Mouse (Mus musculus) granulocyte monocyte progenitor cell, adult 5-6 weeks (primary cell): ENCODE data around the gene Cenpa. TPM values are rescaled to one million over a fixed set of nuclear protein-coding genes. Genes with fewer than 3 reads are reported as not detected.

Experiments
- ATAC-seq: replicated peaks from 2 replicates; pipeline ENCODE4 v1.8.0; 2016; ENCODE audit warnings: mild to moderate bottlenecking, moderate TSS enrichment, inconsistent platforms; ENCODE audit not compliant: poor library complexity, severe bottlenecking
- total RNA-seq, 2 experiments: library from RNA; stranded (forward) in 1 of 2; stranded (reverse) in 1 of 2; fragments of 200-712, 200-1000 nt in 1 of 2; fragments of >200 nt in 1 of 2; fragmentation: Nextera tagmentation in 1 of 2; gene quantifications; 2 replicates each; pipeline ENCODE4 v1.2.3; 2014 to 2017

Cenpa gene
- total RNA-seq, 2 experiments from 2014 or later, result 110 to 124 TPM

GRCm38 (mm10) chr5:30643477-30644179, 22.9 kb upstream of the Cenpa start:
- no peak for ATAC-seq

DNA sequence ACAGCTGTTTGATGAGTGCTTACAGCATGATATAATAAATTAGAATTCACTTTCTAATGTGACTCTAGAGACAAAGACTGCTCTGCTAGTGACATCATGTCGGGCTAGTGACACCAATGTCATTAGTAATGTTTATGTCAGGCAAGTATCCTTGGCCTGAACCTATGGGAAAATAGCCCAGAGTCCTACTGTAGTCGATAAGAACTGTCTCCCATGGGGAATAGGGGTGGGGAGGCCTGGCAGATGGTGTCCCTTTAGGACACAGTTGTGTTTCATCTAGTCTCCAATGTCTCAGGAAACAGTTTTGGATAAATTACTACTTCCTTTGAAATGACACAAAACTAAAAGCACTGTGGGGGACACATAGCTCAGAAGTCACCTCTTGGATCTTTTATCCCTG, 20.5 kb upstream of the Cenpa start:
- no peak for ATAC-seq

- ATAC-seq, result no peak
Observed at GRCm38 (mm10) chr5:30647396-30647795, 19.2 kb upstream of the Cenpa start.

- peak; percentile 71 for ATAC-seq
Observed at GRCm38 (mm10) chr5:30647815-30648560, 18.6 kb upstream of the Cenpa start, which contains the start of gene Slc35f6. Slc35f6 (plus strand) TSS chr5:30647933.

- ATAC-seq, result no peak
Observed at GRCm38 (mm10) chr5:30649558-30649957, 17.0 kb upstream of the Cenpa start.

DNA sequence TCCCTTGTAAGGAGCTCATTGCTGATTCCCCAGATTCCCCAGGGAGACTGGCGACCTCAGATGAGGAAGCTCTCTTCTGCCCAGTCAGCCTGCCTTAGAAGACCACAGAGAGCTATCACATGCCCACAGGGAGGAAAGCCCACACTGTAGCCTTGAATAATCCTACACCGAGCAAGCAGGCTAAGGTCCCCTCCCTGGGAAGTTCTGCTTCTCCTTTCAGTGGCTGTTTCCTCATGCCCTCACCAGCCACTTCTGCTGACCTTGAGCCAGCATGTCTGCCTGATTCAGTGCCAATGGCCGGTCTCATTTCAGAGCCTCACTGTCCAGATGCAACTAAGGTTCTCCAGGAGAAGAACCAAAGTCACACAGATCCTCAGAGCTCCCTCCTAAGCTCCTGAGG, 15.8 kb upstream of the Cenpa start:
- peak; percentile 85 for ATAC-seq

DNA sequence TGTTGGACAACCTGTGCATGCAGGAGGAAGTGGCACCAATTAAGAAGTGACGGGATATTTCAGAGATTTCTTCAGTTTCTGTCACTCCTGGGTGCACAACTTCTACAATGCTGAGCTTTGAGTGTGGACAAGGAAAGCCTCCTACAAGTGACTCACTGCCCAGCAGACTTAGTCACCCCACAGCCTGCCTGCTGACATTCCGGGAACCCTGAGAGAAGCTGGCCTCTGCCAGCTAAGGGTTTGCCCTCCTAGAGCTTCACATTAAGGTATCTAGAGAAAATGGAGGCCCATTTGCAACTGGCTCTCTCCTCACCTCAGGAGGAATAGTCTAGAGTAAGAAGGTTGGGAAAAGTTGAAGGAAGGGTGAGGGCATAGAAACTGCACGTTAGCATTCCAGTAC, 15.0 kb upstream of the Cenpa start:
- no peak for ATAC-seq

DNA sequence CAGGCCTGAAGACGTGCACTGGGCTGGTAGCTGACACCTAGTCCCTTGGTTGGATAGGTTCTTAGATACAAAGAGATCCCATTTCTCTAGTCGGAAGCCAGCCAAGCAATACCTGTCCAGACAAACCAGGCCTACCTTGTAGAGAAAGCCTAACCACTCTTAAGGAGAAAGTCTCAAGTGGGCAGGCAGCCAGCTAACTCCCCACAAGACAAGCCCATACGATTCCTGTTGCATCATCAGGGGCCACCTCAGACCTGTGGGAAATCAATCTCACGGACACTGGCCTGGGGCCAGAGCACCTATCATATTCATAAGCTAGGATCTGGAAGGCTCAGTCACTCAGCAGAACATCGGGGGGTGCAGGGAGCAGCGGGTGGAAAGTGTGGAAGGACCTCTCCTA, 13.3 kb upstream of the Cenpa start:
- no peak for ATAC-seq

DNA sequence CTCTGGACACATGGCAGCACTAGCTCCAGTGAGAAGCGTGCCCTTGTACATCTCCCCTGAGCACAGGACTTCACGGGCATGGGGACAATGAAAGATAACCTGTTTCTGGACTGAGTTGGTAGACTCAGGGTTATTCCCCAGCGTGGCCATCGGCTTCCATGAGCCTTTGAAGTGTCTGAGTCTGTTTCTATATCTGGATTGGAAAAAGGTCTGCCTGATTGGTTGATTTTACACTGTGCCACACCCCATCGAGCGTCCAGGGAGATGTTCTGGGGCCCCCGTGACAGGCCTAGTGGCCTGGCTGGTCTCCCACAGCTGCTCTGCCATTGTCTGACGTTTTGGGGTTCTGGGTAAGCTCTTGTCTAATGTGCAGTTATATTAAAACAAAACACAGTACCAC, 11.5 kb upstream of the Cenpa start:
- ATAC-seq, result no peak

DNA sequence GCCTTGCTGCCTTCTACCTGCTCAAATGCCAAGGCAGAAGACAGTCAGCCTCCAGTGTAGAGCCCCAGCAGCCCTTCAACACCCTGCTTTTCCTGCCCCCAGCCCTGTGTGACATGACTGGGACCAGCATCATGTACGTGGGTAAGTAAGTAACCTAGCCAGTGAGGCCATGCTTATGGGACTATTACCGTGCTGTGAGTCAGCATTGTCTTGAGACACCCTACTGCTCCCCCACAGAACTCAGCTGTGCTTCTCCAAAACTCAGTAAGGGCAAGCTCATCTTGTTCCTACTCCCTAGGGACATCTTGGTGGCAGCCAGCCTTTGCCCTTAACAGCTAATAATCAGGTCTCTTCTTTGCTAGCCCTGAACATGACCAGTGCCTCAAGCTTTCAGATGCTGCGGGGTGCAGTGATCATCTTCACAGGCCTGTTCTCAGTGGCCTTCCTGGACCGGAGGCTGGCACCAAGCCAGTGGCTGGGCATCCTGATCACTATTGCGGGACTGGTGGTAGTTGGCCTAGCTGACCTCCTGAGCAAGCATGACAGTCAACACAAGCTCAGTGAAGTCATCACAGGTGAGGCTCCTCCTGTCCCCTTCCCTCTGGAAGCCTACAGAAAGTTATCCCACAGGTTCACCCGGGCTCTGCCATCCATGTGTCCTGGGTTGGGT, 10.9 kb upstream of the Cenpa start:
- ATAC-seq, result no peak

DNA sequence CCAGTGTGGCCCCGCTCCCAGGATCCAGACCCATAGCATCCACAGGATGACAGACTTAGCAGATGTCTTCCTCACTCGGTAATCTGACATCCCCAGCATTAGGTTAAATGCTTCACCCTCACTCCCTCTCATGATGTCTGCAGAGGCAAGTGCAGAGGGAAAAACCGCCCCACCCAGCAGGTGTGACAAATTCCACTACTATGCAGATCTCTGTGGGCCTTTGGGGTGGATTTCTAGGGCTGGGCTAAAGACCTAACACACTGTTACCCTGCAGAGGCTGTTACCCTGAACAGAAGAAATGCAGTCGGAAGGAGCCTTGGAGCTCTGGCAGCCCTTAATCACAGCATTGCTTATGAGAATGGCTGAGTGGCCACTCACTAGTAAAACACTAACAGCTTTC, 7.5 kb upstream of the Cenpa start:
- ATAC-seq, result no peak

- ATAC-seq, result no peak
Observed at GRCm38 (mm10) chr5:30660278-30660677, 6.3 kb upstream of the Cenpa start.

DNA sequence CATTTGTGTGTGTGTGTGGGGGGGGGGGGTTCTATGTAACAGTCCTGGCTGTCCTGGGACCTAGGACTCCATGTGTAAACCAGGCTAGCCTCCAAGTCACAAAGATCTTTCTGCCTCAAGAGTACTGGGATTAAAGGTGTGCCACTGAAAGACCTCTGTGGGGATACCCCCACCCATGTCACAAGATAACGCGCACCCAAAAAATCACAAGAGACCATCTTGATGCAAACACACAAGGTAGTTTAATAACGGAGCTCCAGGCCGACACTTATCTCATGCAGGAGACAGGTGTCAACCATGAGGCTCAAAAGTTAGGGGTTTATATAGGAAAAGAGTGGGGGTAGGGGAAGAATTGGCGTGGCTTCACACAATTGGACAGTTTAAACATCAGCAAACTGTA, 5.8 kb upstream of the Cenpa start:
- ATAC-seq, result no peak

GRCm38 (mm10) chr5:30665360-30665759, 1.2 kb upstream of the Cenpa start:
- no peak for ATAC-seq

- ATAC-seq, result no peak
Observed at GRCm38 (mm10) chr5:30665968-30666367, 609 bp upstream of the Cenpa start.

GRCm38 (mm10) chr5:30667215-30667614, 638 bp downstream of the Cenpa start:
- no peak for ATAC-seq

GRCm38 (mm10) chr5:30667686-30668085, 1.1 kb downstream of the Cenpa start:
- no peak for ATAC-seq

- no peak for ATAC-seq
Observed at GRCm38 (mm10) chr5:30668637-30669495, 2.3 kb downstream of the Cenpa start.

DNA sequence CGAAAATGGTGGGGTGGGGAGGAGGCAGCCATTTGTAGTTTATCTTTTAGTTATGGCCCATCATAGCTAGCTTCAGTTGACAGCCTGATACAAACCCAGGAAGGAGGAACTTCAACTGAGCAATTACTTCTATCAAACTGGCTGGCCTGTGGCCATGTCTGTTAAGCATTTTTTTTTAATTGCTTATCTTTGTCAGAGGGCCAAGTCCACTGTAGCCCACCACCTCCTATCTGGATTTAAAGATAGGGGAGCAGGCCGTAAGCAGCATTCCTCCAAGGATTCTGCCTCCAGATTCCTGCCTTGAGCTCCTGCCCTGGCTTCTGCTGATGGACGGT, 2.9 kb downstream of the Cenpa start:
- ATAC-seq, result no peak

DNA sequence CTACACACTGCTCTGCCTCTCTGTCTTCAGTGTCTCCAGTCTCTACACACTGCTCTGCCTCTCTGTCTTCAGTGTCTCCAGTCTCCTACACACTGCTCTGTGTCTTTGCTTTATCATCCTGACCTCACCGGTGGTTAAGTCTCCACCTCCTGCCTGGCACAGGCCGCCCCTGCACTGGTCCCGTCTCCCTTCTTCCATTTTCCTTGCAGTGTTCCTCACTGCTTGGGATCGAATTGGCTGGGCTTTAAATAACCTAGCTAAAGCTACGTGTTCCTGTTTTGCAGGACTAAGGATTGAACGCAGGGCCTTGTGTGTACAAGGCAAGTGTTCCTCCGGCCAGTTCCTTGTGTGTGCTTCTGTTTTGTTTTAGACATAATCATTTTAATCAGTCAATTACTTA, 3.5 kb downstream of the Cenpa start:
- no peak for ATAC-seq

- ATAC-seq, result no peak
Observed at GRCm38 (mm10) chr5:30674001-30674400, 7.4 kb downstream of the Cenpa start.
